Mouse (Mus musculus): Measurements from ENCODE around the gene Il1rapl2. TPM values are rescaled to one million over a fixed set of nuclear protein-coding genes. Genes with fewer than 3 reads are reported as not detected.

Il1rapl2 gene
- polyA plus RNA-seq (2016; fragmentation: Nextera tagmentation; extraction: Ambion mirVana), result 1.5 and 1.7 TPM in 2 replicates

GRCm38 (mm10) chrX:137570321-137571195 lies at the start of gene Il1rapl2:
TSS of gene Il1rapl2 (plus strand) at chrX:137570608.
- 14% methylated on average over 47 of the region's 47 CpGs for WGBS
- H3K4me1 ChIP-seq, result no peaks in the 10 kb centered on the region
- no peaks in the 10 kb centered on the region for H3K9me3 ChIP-seq (replicated peaks)
- ATAC-seq (ENCODE audit: low FRiP score), result peak; percentile 80
- H3K9ac ChIP-seq, result no peak within 1 kb of the TSS
- H3K27ac ChIP-seq, result no peak within 1 kb of the TSS
- no peaks in the 10 kb centered on the region for H3K36me3 ChIP-seq
- H3K4me3 ChIP-seq, result peak within 1 kb of the TSS; percentile 41
- H3K27me3 ChIP-seq, result peaks cover 45% of the 10 kb centered on the region
- H3K4me2 ChIP-seq (replicated peaks), result peak within 1 kb of the TSS; percentile 73

DNA sequence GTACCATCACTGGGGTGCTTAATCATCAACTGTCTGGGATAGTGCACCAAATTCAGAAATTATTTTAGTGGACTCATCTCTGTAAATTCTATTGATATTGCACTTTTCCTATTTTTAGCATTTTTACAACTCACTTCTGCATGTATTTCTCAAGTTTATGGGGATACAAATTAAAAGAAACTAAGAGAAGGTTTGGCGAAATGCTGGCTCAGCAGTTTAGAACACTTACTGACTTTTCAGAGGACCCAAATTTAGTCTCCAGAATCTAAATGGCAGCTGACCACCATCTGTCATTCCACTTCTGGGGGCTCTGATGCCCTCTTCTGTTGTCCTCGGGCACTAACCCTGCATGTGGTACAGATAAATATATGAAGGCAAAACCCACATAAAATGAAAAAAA lies 22.1 kb upstream of the Il1rapl2 start:
- H3K4me3 ChIP-seq, result no peak overlapping the region
- no peak for ATAC-seq (ENCODE audit: low FRiP score)
- 88% methylated on average over 2 of the region's 2 CpGs for WGBS

DNA sequence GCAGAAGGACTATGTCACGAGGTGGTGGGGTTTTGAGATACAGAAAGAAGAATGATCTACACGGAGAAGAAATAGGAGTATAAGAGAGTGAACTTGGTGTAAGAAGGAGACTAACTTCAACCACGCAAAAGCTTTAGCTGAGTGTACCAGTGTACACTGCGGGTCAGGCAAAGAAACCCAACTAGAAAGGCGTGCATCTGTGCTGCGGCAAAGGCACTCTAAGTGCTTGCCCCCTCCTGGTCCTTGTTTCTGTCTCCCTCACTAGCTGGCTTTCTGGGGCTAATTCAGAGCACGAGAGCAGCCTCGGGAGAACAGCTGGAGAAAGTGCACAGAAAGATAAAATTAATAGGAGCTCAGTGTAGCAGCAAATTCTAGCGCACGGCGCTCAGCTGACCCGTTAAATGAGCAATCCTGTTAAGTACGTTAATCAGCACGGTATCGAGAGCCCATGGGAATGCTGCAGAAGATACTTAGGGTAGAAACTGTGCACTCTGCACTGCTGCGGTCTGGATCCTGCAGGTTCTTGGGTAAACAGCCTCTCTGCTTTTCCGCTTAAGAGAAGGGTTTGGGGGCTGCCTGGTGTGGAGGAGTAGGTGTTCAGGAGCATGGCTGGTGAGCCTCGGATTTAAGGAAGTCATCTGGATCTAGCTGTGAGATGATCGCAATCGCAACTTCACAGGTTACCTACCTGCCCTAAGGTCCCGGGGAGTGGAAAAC lies 778 bp upstream of the Il1rapl2 start:
- Histone ChIP-seq H3K27ac (no peak overlapping the region), H3K4me3 (peak overlapping the region; percentile 41), H3K4me2 (replicated peaks) (peak overlapping the region; percentile 73), H3K36me3 (no peaks in the 10 kb centered on the region), H3K4me1 (no peaks in the 10 kb centered on the region), H3K9ac (no peak overlapping the region), H3K9me3 (replicated peaks) (no peaks in the 10 kb centered on the region), H3K27me3 (peaks cover 45% of the 10 kb centered on the region)
- 28% methylated on average over 21 of the region's 21 CpGs for WGBS
- peak; percentile 51 for ATAC-seq (ENCODE audit: low FRiP score)

More for the DNA sequence above, 22.1 kb upstream of the Il1rapl2 start:
- Histone ChIP-seq H3K36me3 (no peaks in the 10 kb centered on the region), H3K9me3 (replicated peaks) (no peaks in the 10 kb centered on the region), H3K9ac (no peak overlapping the region), H3K27me3 (no peaks in the 10 kb centered on the region), H3K4me2 (replicated peaks) (no peak overlapping the region), H3K4me1 (no peaks in the 10 kb centered on the region), H3K27ac (no peak overlapping the region)

DNA sequence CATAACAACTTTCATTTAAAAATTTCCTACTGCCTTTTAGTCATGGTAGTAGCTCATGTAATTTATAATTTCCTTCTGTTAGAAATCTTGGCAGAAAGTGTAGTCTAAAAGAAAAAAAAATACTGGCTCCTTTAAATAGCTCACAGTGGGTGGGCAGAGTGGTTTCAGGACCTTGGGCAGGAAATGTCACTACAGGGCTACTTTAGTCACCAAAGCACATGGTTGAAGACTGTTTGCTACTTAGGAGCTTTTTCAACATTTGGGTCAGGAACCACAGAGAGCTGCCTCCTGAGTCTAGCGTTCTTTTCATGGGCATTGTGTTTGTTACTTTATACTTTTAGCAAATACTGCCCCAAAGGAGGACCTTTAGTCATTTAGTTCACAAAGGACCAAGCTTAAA lies 12.2 kb downstream of the Il1rapl2 start:
- H3K9me3 ChIP-seq (replicated peaks), result no peaks in the 10 kb centered on the region
- H3K4me2 ChIP-seq (replicated peaks), result no peak overlapping the region
- no peaks in the 10 kb centered on the region for H3K4me1 ChIP-seq
- no peak overlapping the region for H3K4me3 ChIP-seq
- no peaks in the 10 kb centered on the region for H3K36me3 ChIP-seq
- no peaks in the 10 kb centered on the region for H3K27me3 ChIP-seq
- 31% methylated on average over 1 of the region's 1 CpGs for WGBS
- no peak overlapping the region for H3K27ac ChIP-seq
- H3K9ac ChIP-seq, result no peak overlapping the region
- no peak for ATAC-seq (ENCODE audit: low FRiP score)

- Histone ChIP-seq H3K9ac (no peak overlapping the region), H3K4me3 (no peak overlapping the region), H3K36me3 (no peaks in the 10 kb centered on the region), H3K9me3 (replicated peaks) (no peaks in the 10 kb centered on the region), H3K27me3 (no peaks in the 10 kb centered on the region), H3K4me2 (replicated peaks) (no peak overlapping the region), H3K27ac (no peak overlapping the region), H3K4me1 (no peaks in the 10 kb centered on the region)
- no peak for ATAC-seq (ENCODE audit: low FRiP score)
These were observed 50.3 kb downstream of the Il1rapl2 start for GRCm38 (mm10) chrX:137620697-137621096.

DNA sequence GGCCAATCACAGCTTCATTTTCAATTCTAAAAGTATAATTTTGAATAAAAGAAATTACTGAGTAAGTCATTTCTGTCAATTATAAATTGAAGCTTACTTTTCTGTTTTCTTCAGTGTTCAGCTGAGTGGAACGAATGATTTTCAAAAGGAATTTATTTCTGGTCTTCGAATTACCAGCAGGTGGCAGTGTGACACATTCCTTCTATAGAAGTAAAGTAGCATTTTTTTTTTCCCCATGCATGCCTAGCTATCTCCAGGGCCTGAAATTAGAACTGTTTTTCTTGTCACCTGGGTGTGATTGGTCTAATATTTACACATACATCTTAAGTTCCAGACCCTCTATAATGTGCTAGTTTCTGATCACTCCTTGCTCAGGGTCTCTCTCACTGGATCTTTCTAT lies 96.6 kb downstream of the Il1rapl2 start:
- Histone ChIP-seq H3K27me3 (no peaks in the 10 kb centered on the region), H3K4me1 (no peaks in the 10 kb centered on the region), H3K4me3 (no peak overlapping the region), H3K36me3 (no peaks in the 10 kb centered on the region), H3K9me3 (replicated peaks) (no peaks in the 10 kb centered on the region), H3K4me2 (replicated peaks) (no peak overlapping the region), H3K9ac (no peak overlapping the region), H3K27ac (no peak overlapping the region)
- WGBS, result 21% methylated on average over 2 of the region's 2 CpGs
- no peak for ATAC-seq (ENCODE audit: low FRiP score)

DNA sequence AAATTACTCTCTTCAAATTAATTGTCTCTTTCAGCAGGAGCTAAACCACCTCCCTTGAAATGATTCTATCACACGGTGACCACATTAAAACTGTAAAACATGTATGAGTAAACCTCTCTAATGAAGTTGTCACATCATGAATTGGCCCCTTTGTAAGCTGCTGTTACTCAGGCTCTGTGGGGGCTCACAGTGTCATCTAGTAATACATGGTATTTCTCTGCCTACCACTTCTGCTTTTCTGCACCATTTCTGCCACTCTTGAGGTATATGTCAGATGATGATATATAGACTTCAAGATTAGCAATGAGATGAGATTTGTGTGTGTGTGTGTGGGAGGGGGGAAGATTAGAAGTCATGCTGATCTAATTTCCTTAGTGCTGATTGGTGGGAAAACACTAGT lies 117.6 kb downstream of the Il1rapl2 start:
- Histone ChIP-seq H3K4me3 (no peak overlapping the region), H3K4me1 (no peaks in the 10 kb centered on the region), H3K27ac (no peak overlapping the region), H3K27me3 (no peaks in the 10 kb centered on the region), H3K4me2 (replicated peaks) (no peak overlapping the region), H3K9ac (no peak overlapping the region), H3K36me3 (no peaks in the 10 kb centered on the region), H3K9me3 (replicated peaks) (no peaks in the 10 kb centered on the region)
- ATAC-seq (ENCODE audit: low FRiP score), result no peak
- WGBS, result 89% methylated on average over 1 of the region's 1 CpGs

DNA sequence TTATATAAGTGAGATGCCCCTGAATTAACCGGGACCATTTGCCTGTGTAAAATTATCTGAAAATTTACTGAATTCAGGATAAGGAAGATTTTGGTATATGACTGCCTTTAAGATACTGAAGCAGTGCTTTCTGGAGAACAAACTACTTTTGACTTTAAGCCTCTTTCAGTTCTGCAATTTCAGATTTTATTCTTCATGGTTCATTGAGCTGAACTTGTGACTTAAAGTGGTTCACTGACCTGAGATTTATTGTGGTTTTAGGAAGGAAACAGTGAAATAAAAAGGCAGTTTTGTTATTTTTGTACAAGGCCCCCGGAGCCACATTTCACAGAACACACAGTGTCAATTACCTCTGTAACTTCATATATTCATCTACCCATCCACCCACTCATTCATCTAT lies 129.6 kb downstream of the Il1rapl2 start:
- 91% methylated on average over 2 of the region's 2 CpGs for WGBS
- Histone ChIP-seq H3K4me3 (no peak overlapping the region), H3K4me2 (replicated peaks) (no peak overlapping the region), H3K9ac (no peak overlapping the region), H3K9me3 (replicated peaks) (no peaks in the 10 kb centered on the region), H3K27me3 (no peaks in the 10 kb centered on the region), H3K4me1 (no peaks in the 10 kb centered on the region), H3K36me3 (no peaks in the 10 kb centered on the region), H3K27ac (no peak overlapping the region)
- ATAC-seq (ENCODE audit: low FRiP score), result no peak

DNA sequence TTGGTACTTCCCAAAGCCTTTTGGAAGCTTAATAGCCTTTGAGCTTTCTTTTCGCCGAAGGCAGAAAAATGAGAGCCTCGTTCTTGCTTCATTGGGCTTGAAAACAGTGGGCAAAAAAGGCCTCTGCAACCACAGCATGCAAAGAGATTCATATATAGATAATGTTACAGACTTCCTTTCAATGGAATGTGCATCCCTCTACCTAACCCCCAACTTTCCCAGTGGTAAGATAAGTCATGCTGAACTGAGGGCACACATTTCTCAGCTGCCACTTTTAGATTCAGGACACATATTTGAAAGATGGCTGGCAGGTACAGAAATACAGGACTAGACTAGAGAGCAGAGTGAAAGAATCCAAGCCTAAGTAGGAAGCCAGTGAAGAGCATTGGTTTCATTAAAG lies 185.1 kb downstream of the Il1rapl2 start:
- Histone ChIP-seq H3K27me3 (no peaks in the 10 kb centered on the region), H3K4me3 (no peak overlapping the region), H3K4me1 (no peaks in the 10 kb centered on the region), H3K9ac (no peak overlapping the region), H3K27ac (no peak overlapping the region), H3K36me3 (no peaks in the 10 kb centered on the region), H3K9me3 (replicated peaks) (no peaks in the 10 kb centered on the region), H3K4me2 (replicated peaks) (no peak overlapping the region)
- WGBS, result 59% methylated on average over 3 of the region's 3 CpGs
- ATAC-seq (ENCODE audit: low FRiP score), result no peak

DNA sequence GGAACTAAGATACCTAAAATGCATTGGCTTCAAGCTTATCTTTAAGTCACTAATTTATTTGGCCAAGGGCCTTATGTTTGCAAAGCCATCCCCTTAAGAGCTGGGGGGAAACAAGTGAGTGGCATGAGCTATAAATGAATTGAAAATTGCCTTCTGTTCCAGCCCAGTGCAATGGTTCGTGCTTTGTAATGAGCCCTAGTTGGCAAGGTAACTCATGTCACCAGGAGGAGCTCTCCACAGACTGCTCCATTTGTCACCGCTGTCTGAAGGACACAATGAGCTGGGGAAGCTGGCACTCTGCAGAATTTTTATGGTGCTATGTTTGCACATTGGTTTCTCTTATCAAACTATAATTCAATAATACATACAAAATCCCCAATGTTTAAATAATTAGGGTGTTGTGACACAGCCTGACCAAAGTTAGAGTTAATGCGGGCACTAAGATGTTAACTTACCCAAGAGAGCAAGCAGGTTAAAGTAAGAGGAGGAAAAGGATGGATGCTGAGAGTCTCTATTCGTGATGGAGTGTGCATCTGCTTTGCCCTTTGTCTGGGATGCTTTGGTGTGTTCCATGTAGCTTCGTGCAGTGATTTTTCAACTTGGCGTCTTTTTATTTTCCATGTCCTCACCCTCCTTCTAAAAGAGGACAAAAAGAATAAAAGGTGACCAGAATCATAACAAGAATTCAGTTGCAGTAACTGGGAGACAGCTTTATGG lies 235.2 kb downstream of the Il1rapl2 start:
- Histone ChIP-seq H3K4me3 (no peak overlapping the region), H3K9ac (no peak overlapping the region), H3K9me3 (replicated peaks) (no peaks in the 10 kb centered on the region), H3K4me1 (no peaks in the 10 kb centered on the region), H3K36me3 (no peaks in the 10 kb centered on the region), H3K4me2 (replicated peaks) (no peak overlapping the region), H3K27ac (peak overlapping the region; percentile 44; the same call in 1 of the 2 replicates), H3K27me3 (no peaks in the 10 kb centered on the region)
- 48% methylated on average over 6 of the region's 6 CpGs for whole genome bisulfite sequencing
- ATAC-seq (ENCODE audit: low FRiP score), result peak; percentile 91

DNA sequence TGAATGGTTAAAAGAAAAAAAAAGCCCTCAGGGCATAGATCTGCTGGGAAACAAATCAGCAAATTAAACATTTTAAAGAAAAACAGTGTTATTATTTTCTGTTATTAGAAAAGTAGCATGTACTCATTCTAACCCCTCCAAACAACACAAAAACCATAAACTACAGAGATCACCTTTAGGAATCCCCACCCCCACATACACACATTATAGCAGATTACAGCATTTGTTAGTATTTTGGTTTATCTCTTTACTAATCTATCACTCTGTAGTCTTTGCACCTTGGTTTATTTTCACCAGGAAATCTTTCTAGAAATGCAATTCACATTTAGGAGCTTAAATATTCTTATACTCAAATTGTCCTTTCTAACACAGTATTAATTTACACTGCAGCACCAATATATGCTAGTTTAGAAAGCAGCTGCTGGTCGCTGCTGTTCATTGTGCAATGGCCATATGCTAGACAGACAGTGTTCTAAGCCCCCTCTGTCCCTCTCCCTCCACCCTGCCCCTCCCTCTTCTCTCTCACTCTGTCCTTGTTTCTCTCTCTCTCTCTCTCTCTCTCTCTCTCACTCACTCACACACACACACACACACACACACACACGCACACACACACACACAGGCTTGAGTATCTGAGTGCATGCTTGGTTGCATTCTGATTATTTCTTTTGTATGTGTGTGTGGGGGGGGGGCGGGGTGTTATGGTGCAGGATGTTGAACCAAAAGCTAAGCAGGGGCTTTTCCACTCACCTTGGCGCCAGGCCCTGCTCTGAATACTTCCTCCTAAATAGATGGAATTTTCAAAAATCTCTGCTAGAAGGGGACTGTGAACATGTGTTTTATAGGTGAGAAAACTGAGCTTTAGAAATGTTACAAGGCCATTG lies 236.1 kb downstream of the Il1rapl2 start:
- no peaks in the 10 kb centered on the region for H3K9me3 ChIP-seq (replicated peaks)
- 39% methylated on average over 4 of the region's 4 CpGs for WGBS

More for the DNA sequence above, 236.1 kb downstream of the Il1rapl2 start:
- Histone ChIP-seq H3K9ac (no peak overlapping the region), H3K4me1 (no peaks in the 10 kb centered on the region), H3K27me3 (no peaks in the 10 kb centered on the region), H3K4me3 (no peak overlapping the region), H3K4me2 (replicated peaks) (no peak overlapping the region), H3K27ac (0 out of 2 replicates have a peak overlapping the region, but pooled peaks have one; percentile 44), H3K36me3 (no peaks in the 10 kb centered on the region)
- ATAC-seq (ENCODE audit: low FRiP score), result peak; percentile 88
